Mouse (Mus musculus): Measurements from ENCODE around the gene Zfp973.
"Not testable (repeated sequence)": the region's sequence is repeated elsewhere in the genome, so short reads cannot be mapped to it uniquely, and the experiment has no call there.

Gene Zfp973

DNA sequence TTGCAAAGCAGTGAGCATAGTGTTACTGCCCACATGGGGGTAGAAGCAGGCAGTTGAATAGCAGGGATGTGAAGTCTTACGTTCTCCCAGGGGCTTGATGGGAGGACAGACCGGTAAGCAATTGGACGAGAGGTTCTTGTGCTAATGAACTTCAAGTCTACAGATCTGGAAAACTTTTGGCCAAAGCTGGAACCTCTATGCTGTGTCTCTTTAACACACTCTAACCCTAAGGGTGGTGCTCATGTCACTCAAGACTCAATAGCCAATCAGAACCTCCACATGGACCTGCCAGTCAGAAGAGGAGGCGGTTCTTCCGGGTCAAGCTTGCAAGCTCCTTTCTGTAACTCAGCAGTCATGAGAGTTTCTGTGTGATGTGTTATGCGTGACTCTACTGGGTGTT is at the start of gene Zfp973:
Gene Zfp973 (plus strand): TSS at position 301 of the 400 bp plus-strand sequence.
- not testable (repeated sequence) for DNase-seq (ENCODE audit: low spot score in 2 of 2)

DNA sequence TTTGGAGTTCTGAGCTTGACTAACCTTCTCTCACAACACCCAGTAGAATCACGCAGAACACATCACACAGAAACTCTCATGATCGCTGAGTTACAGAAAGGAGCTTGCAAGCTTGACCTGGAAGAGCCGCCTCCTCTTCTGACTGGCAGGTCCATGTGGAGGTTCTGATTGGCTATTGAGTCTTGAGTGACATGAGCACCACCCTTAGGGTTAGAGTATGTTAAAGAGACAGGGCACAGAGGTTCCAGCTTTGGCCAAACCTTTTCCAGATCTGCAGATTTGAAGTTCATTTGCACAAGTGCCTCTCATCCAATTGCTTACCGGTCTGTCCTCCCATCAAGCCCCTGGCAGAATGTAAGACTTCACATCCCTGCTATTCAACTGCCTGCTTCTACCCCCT is 34.1 kb upstream of the Zfp973 start, which contains the start of gene Gm14308:
Gene Gm14308 (minus strand): TSS at position 101 of the 400 bp plus-strand sequence.
- not testable (repeated sequence) for DNase-seq (ENCODE audit: low spot score in 2 of 2)

DNA sequence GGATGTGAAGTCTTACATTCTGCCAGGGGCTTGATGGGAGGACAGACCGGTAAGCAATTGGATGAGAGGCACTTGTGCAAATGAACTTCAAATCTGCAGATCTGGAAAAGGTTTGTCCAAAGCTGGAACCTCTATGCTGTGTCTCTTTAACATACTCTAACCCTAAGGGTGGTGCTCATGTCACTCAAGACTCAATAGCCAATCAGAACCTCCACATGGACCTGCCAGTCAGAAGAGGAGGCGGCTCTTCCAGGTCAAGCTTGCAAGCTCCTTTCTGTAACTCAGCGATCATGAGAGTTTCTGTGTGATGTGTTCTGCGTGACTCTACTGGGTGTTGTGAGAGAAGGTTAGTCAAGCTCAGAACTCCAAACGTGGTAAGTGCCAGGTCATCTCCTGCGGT is 37.7 kb downstream of the Zfp973 start, which contains the start of gene Gm14305:
Gene Gm14305 (plus strand): TSS at position 278 of the 400 bp plus-strand sequence.
- peak; percentile 17 for DNase-seq (ENCODE audit: low spot score in 2 of 2)

Data from right cerebral cortex, adult 2 months (tissue).